Mouse (Mus musculus): ENCODE measurements at regions not wholly inside any gene's neighbourhood (a gene's known extent, or its start where the extent isn't known, plus 50 kb on each side); places are given as distances from the start of the nearest gene placed in this dataset.

DNA sequence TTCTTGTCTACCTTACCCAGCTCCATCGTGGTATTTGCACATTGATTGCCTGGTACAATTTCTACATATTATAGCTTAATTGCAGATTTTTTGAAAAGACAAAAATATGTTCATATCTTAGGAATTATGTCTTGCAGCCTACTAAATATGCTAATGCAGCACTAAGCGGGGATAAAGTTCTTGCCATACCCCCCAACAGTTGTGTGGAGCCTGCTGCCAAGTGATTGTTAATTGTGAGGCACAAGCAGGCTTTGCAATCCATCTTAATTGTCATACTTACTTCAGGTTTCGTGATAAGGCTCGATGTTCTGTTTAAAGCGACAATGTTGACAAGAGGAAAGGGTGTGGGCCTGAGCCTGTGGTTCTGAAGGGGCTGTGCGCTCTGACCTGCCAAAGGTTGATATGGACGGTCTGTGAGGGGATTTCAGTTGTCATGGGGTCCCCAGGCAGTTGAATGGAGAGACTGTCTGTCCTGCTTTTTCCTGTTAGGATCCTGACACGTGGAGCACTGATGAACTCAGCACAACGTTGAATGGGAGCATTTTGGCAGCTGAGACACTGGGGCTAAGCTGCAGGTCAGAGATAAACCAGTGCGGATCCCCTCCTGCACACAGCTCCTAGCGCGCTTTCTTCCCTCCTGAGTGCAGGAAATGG lies 54.5 kb upstream of the Zeb2 start:
- no peak for DNase-seq

DNA sequence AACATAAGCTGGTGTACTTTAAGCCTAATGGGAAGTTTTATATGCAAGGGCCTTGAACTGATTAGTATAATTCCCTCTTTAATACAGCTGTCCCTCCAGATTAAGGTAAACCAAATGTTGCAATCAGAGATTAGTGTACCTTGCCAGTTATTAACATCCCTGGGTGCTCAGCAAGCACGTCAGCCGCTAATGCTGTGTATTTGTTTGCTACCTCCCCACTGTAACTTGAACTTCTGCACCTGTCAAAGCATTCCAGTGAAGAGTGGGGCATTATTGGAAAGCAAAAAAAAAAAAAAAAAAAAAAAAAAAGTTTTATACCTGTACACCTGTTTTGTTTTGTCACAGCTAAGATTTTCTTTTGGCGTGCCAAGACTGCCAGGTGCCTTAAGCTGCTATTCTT lies 53.1 kb upstream of the Zeb2 start:
- no peak for DNase-seq

DNA sequence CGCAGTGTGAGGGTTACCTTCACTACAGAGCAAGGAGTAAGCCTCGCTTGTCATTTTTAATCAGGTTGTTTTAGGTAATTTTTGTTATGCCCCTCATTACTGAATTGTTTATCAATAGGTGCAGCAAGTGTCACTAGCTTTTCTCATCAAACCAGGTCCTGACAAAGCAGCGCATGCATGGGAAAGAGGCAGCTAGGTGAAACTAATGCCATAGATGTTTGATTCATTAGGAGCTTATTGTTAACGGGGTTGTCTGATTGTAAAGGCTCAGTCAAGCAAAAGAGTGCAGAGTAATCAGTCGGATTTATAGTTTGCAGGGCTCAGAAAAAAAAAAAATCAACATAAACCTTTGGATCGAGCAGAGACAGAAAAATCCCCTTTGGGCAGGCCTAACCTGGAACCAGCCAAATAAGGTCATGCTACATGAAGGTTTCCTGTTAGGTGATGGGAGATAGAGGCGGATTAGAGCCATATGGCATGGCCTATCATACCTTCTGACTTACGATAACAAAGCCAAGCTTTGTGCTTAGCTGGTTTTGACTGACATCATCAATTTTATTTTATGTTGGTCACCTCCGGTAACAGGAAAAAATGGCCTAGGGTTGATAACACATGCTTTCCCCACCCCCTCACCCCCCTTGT lies 52.4 kb upstream of the Zeb2 start:
- no peak for DNase-seq

DNA sequence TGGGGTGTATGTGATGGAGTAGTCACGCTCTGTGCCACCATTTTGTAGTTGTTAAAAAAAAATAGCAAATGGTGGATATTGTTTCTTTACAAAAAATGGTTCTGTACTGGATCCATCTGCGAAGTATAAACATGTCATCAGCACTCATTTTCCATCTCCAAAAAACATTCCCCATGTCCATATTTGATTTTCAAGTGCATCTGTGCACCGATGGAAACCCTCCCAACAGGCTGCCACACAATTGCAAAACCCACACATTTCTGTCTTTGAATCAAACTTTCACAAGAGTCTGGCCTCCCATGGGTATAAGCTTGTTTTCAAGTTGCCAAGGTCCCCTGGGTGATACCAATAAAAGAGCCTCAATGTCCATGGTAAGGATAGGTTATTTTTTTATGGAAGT lies 51.4 kb upstream of the Zeb2 start:
- no peak for DNase-seq
